In the genomic region with DNA sequence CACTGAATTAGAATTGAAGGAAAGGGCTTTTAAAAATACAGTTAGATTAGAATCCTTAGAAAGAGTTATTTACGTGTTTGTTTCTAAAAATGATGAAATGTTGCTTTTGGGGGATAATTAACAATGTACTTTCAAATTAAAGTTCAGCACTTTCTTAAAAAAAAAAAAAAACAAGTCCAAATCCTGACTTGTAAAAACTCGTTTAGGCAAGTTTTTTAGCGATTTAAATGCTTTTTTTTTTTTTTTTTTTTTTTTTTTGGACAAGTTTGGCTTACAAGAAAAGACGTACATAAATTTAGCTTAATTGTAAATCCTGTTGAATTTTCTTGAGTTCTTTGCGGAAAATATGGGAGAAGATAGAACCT, we compare ENCODE assay signal across 8 mouse cellular contexts. TPM values are rescaled to one million over a fixed set of nuclear protein-coding genes. Genes with fewer than 3 reads are reported as not detected.
DNase-seq lines count a peak whose midpoint lies in the region; ATAC-seq and TF ChIP-seq lines count a peak whose summit lies in the region.

No protein-coding gene starts in this region.

- peak overlapping the region; percentile 57 for H3K4me2 ChIP-seq in lung, postnatal 0 days (replicated peaks; ENCODE audit: low read depth, low read length)
- H3K4me2 ChIP-seq in limb, embryonic 13.5 days (replicated peaks), result peak overlapping the region; percentile 57
- peak overlapping the region; percentile 38 for H3K4me2 ChIP-seq in stomach, embryonic 14.5 days (replicated peaks; ENCODE audit: low read depth, low read length)

- peak overlapping the region; percentile 77 for H3K4me3 ChIP-seq in cerebellum, adult 2 months (replicated peaks; ENCODE audit: insufficient read depth, low read depth, low read length)
- peak overlapping the region; percentile 88 for H3K4me3 ChIP-seq in lung, postnatal 0 days (ENCODE audit: low read depth, low read length)
- H3K4me3 ChIP-seq in limb, embryonic 13.5 days, result peak overlapping the region; percentile 62
- peak overlapping the region; percentile 72 for H3K4me3 ChIP-seq in stomach, embryonic 14.5 days (ENCODE audit: low read depth, low read length)

- no peak for DNase-seq in cerebellum, adult 2 months
- DNase-seq in cerebellum, adult 9-11 months, result no peak
- no peak for DNase-seq in lung, postnatal 0 days (ENCODE audit: low spot score)
- DNase-seq in lung, postnatal 10 days, result no peak
- DNase-seq in T-cell, adult 2 months (ENCODE audit: low spot score), result no peak
- DNase-seq in embryo, embryonic 10 days (ENCODE audit: low spot score), result no peak

- TF ChIP-seq EP300 in lung, postnatal 0 days (IDR thresholded peaks at IDR 0.05), result no peak

- peak overlapping the region; percentile 68; the same call in 1 of the 2 replicates for H3K9ac ChIP-seq in lung, postnatal 0 days (replicated peaks; ENCODE audit: low read depth)
- H3K9ac ChIP-seq in limb, embryonic 13.5 days, result peak overlapping the region; percentile 89; the same call in 1 of the 2 replicates
- H3K9ac ChIP-seq in stomach, embryonic 14.5 days (replicated peaks; ENCODE audit: low read depth, low read length), result peak overlapping the region; percentile 66

- no peak for TF ChIP-seq CTCF in cerebellum, adult 2 months (IDR thresholded peaks at IDR 0.05; ENCODE audit: borderline replicate concordance, insufficient read depth, low read depth, low read length)
- no peak for TF ChIP-seq CTCF in lung, postnatal 0 days (IDR thresholded peaks at IDR 0.05)

- peaks cover 7% of the 10 kb centered on the region for H3K4me1 ChIP-seq in cerebellum, adult 2 months (ENCODE audit: control insufficient read depth, insufficient read depth, low read length)
- H3K4me1 ChIP-seq in lung, postnatal 0 days (ENCODE audit: insufficient read depth, low read depth, low read length), result no peaks in the 10 kb centered on the region
- H3K4me1 ChIP-seq in limb, embryonic 13.5 days, result peaks cover 23% of the 10 kb centered on the region
- H3K4me1 ChIP-seq in stomach, embryonic 14.5 days (ENCODE audit: control insufficient read depth, insufficient read depth, low read length), result peaks cover 12% of the 10 kb centered on the region; the same call in 1 of the 2 replicates

- WGBS in cerebellum, adult 2 months, result 10% methylated on average over 5 of the region's 5 CpGs
- 12% methylated on average over 5 of the region's 5 CpGs for WGBS in lung, postnatal 0 days
- 21% methylated on average over 5 of the region's 5 CpGs for WGBS in limb, embryonic 13.5 days
- 15% methylated on average over 5 of the region's 5 CpGs for WGBS in stomach, embryonic 14.5 days

- no peak overlapping the region for H3K27ac ChIP-seq in cerebellum, adult 2 months (ENCODE audit: insufficient read depth, low read length)
- H3K27ac ChIP-seq in lung, postnatal 0 days (ENCODE audit: low read length), result no peak overlapping the region
- peak overlapping the region; percentile 98; the same call in 1 of the 2 replicates for H3K27ac ChIP-seq in limb, embryonic 13.5 days
- H3K27ac ChIP-seq in stomach, embryonic 14.5 days (ENCODE audit: low read length), result no peak overlapping the region; the same call in 1 of the 2 replicates

- H3K9me3 ChIP-seq in lung, postnatal 0 days (ENCODE audit: low read length), result no peaks in the 10 kb centered on the region
- H3K9me3 ChIP-seq in limb, embryonic 13.5 days, result no peaks in the 10 kb centered on the region
- no peaks in the 10 kb centered on the region for H3K9me3 ChIP-seq in stomach, embryonic 14.5 days (ENCODE audit: control insufficient read depth, low read depth, low read length)

- H3K27me3 ChIP-seq in cerebellum, adult 2 months (ENCODE audit: control insufficient read depth, insufficient read depth, low read length), result no peaks in the 10 kb centered on the region
- H3K27me3 ChIP-seq in lung, postnatal 0 days (replicated peaks; ENCODE audit: insufficient read depth, low read length), result no peaks in the 10 kb centered on the region
- H3K27me3 ChIP-seq in limb, embryonic 13.5 days, result no peaks in the 10 kb centered on the region
- no peaks in the 10 kb centered on the region for H3K27me3 ChIP-seq in stomach, embryonic 14.5 days (ENCODE audit: control insufficient read depth, insufficient read depth, low read length)

- ATAC-seq in lung, postnatal 0 days, result no peak
- no peak for ATAC-seq in limb, embryonic 13.5 days (ENCODE audit: low FRiP score, low read depth)
- ATAC-seq in stomach, embryonic 14.5 days (ENCODE audit: insufficient number of reproducible peaks, insufficient read depth, low FRiP score, low read depth), result no peak

- no peak for TF ChIP-seq POLR2A in cerebellum, adult 2 months (IDR thresholded peaks at IDR 0.05; ENCODE audit: borderline replicate concordance, insufficient read depth, low read length)

- no peaks in the 10 kb centered on the region for H3K36me3 ChIP-seq in lung, postnatal 0 days (ENCODE audit: insufficient read depth, low read length)
- H3K36me3 ChIP-seq in limb, embryonic 13.5 days, result peaks cover 8% of the 10 kb centered on the region
- peaks cover 4% of the 10 kb centered on the region; the same call in 1 of the 2 replicates for H3K36me3 ChIP-seq in stomach, embryonic 14.5 days (ENCODE audit: control insufficient read depth, insufficient read depth, low read length)

RNA-seq across cellular contexts. Expression of a gene that starts 1.5 kb away (rescaled TPM):
- polyA plus RNA-seq in cerebellum, adult 2 months (2012; rRNA removed), result 193 and 194 TPM in 2 replicates
- 37.8 and 39.8 TPM in 2 replicates for polyA plus RNA-seq in lung, postnatal 0 days (2015; fragmentation: Nextera tagmentation; extraction: Ambion mirVana)
- polyA plus RNA-seq in limb, embryonic 13.5 days (2015; fragmentation: Nextera tagmentation; extraction: Ambion mirVana), result 62.8 and 64.3 TPM in 2 replicates
- polyA plus RNA-seq in stomach, embryonic 14.5 days (2014; fragmentation: Nextera tagmentation; extraction: Ambion mirVana), result 74.3 and 74.9 TPM in 2 replicates

RNA-seq across cellular contexts. Expression of a gene that starts 19.3 kb away (rescaled TPM):
- polyA plus RNA-seq in cerebellum, adult 2 months (2012; rRNA removed), result 205 and 213 TPM in 2 replicates
- 91.4 and 98.5 TPM in 2 replicates for polyA plus RNA-seq in lung, postnatal 0 days (2015; fragmentation: Nextera tagmentation; extraction: Ambion mirVana)
- 96.9 and 98.5 TPM in 2 replicates for polyA plus RNA-seq in limb, embryonic 13.5 days (2015; fragmentation: Nextera tagmentation; extraction: Ambion mirVana)
- 137 and 148 TPM in 2 replicates for polyA plus RNA-seq in stomach, embryonic 14.5 days (2014; fragmentation: Nextera tagmentation; extraction: Ambion mirVana)
